Mouse (Mus musculus) testis, adult 2 months (tissue): ENCODE results near the gene H60b. TPM values are rescaled to one million over a fixed set of nuclear protein-coding genes. Genes with fewer than 3 reads are reported as not detected.
A peak's percentile ranks its signal among the peaks of the same experiment; 100 is the strongest.
"Not testable (repeated sequence)": the region's sequence is repeated elsewhere in the genome, so short reads cannot be mapped to it uniquely, and the experiment has no call there.

ENCODE experiments used
- H3K27ac ChIP-seq: fragments of 200-500 bp; 2 replicates; pipeline ENCODE4 v1.5.1; 2012; ENCODE audit warnings: low read depth, low read length; ENCODE audit not compliant: control insufficient read depth, insufficient read depth
- H3K27me3 ChIP-seq: fragments of 200-500 bp; 2 replicates; pipeline ENCODE4 v1.6.1; 2012; ENCODE audit warnings: mild to moderate bottlenecking, low read length, moderate library complexity; ENCODE audit not compliant: control insufficient read depth, insufficient read depth
- H3K36me3 ChIP-seq: fragments of 200-500 bp; 2 replicates; pipeline ENCODE4 v1.6.1; 2012; ENCODE audit warnings: mild to moderate bottlenecking, low read length; ENCODE audit not compliant: control insufficient read depth, insufficient read depth
- H3K4me1 ChIP-seq: fragments of 200-500 bp; 2 replicates; pipeline ENCODE4 v1.6.1; 2012; ENCODE audit warnings: low read length; ENCODE audit not compliant: control insufficient read depth, insufficient read depth
- H3K4me3 ChIP-seq: fragments of 200-500 bp; 2 replicates; pipeline ENCODE4 v1.5.1; 2012; ENCODE audit warnings: low read depth, mild to moderate bottlenecking, low read length, moderate library complexity, mixed read lengths; ENCODE audit not compliant: control insufficient read depth
- CTCF ChIP-seq: fragments of 200-500 bp; IDR thresholded peaks from 2 replicates; pipeline ENCODE4 v1.5.1; 2012; ENCODE audit warnings: low read depth, mild to moderate bottlenecking, inconsistent platforms, low read length, moderate library complexity; ENCODE audit not compliant: control insufficient read depth, insufficient read depth, insufficient replicate concordance
- POLR2A ChIP-seq: fragments of 200-500 bp; IDR thresholded peaks from 2 replicates; pipeline ENCODE4 v1.6.1; 2012; ENCODE audit warnings: low read depth, mild to moderate bottlenecking, inconsistent platforms, low read length, moderate library complexity; ENCODE audit not compliant: control insufficient read depth
- polyA plus RNA-seq: library from polyadenylated mRNA; depleted of rRNA; stranded (reverse); fragments of >200 nt; gene quantifications from 2 replicates; pipeline ENCODE4 v1.2.3, GENCODE M21; 2012

H60b gene
- polyA plus RNA-seq, 1 experiment, result not detected

DNA sequence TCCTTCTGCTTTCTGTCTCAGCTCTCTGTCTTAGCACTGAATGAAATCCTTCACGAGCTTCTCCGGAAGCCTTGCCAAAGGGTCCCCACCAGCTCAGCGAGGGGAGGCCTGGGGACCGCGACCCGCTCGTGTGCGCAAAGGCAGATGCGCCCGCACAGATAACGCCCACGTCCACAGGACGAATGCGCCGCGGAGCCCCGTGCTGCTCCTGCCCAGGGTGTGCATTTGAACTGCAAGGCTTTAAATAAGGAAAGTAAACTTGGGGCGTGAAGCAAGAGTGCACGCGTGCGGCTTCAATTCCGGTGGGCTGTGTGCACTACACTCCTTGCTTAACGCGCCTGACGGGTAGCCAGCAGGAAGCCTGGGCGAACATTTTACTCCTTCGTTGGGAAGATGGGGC is 7.8 kb upstream of the H60b start:
- H3K27me3 ChIP-seq, result no peaks in the 10 kb centered on the region
- TF ChIP-seq POLR2A (no peak), CTCF (no peak)

DNA sequence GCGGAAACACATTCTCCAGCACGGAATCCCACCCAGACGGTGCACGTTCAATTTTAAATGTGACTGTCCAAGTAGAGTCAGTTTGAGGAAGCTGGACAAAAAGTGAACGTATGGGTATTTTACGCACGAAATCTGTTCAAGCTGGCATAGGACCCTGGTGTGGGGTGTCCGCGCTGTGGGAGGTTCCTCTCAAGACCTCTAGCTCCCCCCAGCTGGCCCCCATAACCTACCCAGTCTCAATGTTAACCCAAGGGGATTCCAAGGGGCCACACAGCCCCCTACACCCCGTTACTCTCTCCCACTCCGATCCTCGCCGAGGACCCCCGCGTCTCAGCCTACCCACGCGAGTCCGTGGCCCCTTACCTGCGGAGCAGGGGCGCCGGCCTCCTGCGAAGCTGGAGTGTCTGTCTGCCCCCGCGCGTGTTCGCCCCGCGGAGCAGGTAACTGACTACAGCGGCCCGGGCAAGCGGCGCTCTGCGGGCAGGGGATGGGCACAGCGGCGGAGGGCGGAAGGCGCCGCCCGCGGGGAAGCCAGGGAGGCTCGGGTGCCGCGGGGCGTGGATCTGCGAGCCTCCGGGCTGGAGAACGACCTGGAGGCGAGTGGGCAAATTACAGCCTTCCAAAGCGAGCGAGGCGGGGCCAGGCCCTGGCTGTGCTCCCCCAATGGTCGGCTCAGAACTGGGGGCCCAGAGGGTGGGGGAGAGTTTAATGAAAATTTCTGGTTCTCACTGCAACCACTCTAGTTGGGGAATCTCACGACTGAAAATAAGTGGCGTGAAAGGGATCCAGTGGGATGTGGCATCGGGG is 7.1 kb upstream of the H60b start:
- H3K4me3 ChIP-seq, H3K27me3 ChIP-seq, H3K27ac ChIP-seq, H3K36me3 ChIP-seq: not testable (repeated sequence)
- H3K4me1 ChIP-seq, result peaks cover 16% of the 10 kb centered on the region

More for the DNA sequence above, 7.8 kb upstream of the H60b start:
- H3K36me3 ChIP-seq, result no peaks in the 10 kb centered on the region
- no peak overlapping the region for H3K27ac ChIP-seq
- no peak overlapping the region for H3K4me3 ChIP-seq
- peaks cover 16% of the 10 kb centered on the region for H3K4me1 ChIP-seq

DNA sequence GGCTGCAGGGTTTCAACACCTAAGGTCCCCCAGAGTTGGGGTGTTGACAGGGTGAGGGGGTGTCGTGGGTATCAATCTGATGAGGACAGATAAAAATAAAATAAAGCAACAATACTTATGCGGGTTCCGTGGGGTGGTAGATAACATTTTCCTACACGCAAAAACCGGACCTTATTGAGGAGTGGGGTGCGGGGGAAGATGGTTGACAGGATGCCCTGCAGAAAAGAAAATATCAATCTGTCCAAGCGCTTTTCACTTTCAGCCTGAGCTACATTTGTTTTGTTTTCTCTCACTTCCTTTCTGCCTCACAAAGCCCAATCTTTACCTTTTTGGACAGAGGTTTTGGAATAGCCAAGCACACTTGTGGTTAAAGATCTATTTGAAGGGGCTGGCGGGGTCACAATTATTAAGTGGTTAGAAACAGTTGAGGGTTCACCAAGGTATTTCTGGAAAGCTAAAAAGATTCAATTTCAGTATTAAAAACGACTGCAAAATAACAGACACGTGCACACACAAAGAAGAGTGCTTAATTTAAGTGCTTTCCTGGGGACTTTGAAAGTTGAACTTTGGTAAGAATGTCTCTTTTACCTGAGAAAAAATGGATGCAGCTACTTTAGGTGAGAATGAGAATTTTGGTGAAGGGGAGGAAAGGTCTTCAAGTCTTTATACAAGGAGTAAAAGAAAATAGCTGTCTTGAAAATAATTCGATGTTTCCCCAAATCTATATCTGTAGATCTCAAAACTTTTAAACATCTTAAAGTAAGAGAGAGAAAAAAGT is 6.3 kb upstream of the H60b start:
- H3K4me1 ChIP-seq, result peaks cover 16% of the 10 kb centered on the region
- H3K36me3 ChIP-seq, H3K27me3 ChIP-seq, H3K4me3 ChIP-seq, H3K27ac ChIP-seq: not testable (repeated sequence)

DNA sequence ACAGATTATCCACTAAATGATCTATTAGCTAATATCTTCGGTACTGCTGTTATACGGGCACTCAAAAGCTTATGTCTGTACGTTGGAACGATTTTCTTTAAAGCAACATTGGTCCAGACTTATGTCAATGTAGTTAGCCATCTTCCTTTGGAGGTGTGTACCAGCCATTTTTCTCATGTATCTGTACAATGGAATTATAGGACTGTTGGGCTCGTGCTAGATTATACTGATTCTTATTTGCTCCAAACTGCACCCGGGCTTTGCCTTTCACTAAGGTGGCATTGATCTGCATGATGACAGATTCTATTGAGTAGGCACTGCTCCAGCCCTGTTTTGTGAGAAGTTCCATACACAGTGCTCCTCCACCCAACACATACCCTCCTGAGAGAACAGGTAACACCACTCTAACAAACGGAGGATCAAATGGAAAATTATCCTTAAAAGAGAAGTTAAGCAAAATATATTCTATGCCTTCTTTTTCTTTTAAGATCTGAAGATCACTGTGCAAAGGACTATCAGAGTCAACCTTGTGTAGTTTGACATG is 5.2 kb upstream of the H60b start:
- H3K27me3 ChIP-seq, H3K27ac ChIP-seq, H3K4me3 ChIP-seq, H3K36me3 ChIP-seq: not testable (repeated sequence)
- peaks cover 14% of the 10 kb centered on the region for H3K4me1 ChIP-seq

DNA sequence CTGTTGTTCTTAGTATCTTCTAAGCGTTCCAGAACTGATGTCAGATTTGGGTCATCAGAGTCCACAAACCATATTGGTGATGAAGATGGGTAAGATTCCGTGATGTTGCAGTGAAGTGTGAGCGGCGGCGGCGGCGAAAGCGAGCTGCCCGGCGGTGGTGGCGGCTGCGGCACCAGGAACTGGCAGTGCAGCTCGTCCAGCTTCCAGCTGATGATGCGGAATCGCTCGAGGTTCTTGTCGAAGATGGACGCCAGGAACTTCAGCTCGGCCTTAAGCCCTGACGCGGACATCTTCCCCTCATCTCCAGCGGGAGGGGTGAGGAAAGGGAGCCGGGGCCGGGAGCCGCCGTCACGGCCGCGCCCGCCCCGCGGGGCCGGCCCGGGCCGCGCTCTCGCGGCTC is 4.3 kb upstream of the H60b start:
- H3K27me3 ChIP-seq, H3K36me3 ChIP-seq, H3K27ac ChIP-seq: not testable (repeated sequence)
- Histone ChIP-seq H3K4me1 (peaks cover 13% of the 10 kb centered on the region), H3K4me3 (peak overlapping the region; percentile 34)

DNA sequence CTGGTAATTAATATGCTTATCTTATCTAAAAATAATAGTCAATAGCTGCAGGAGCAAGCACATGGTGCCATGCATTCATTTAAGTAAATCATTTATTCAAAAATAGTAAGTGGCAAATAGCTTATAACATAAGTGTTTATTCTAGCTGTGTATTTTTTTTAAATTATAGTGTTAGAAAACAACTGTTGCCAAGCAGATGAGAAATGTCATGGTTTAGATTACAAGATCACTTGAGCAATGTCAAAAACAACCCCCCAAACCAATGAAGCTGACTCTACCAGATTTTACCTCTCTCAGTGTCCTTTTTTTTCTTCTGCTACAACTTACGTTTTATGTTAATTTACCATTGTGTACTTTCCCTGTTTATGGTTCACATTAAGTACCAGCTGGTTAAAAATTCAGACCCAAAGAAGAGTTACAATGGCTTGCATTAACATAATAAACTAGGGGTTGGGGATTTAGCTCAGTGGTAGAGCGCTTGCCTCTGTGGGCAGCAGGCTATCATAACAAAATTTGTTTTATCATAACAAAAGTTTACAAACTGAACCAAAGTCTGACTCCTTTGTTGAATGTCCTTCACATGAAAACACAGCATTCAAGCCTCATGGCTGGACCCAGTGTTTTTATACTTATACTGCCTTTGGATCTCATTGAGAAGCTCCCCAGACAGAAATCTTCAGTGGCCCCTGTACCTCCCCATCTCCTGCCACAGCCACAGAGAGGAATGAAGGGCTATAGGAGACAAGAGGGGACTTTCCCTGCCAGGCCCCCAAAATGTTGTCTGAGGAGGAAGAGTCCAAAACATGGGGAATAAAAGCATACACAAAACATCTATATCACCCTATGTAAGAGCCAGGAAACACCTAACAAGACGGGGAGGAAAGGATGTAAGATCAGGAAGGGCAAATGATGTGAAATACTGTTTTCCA is 3.3 kb upstream of the H60b start:
- Histone ChIP-seq H3K4me3 (no peak overlapping the region), H3K4me1 (peaks cover 11% of the 10 kb centered on the region), H3K36me3 (no peaks in the 10 kb centered on the region), H3K27ac (no peak overlapping the region), H3K27me3 (no peaks in the 10 kb centered on the region)
- no peak for TF ChIP-seq CTCF
- TF ChIP-seq POLR2A, result no peak

DNA sequence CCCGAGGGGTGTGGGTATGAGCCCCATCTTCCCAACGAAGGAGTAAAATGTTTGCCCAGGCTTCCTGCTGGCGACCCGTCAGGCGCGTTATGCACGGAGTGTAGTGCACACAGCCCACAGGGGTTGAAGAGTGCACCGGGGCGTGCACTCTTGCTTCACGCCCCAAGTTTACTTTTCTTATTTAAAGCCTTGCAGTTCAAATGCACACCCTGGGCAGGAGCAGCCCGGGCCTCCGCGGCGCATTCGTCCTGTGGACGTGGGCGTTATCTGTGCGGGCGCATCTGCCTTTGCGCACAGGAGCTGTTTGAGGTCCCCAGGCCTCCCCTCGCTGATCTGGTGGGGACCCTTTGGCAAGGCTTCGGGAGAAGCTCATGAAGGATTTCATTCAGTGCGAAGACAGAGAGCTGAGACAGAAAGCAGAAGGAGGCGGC is 760 bp downstream of the H60b start:
- Histone ChIP-seq H3K36me3 (no peaks in the 10 kb centered on the region), H3K27ac (no peak overlapping the region), H3K4me3 (no peak overlapping the region), H3K4me1 (peaks cover 5% of the 10 kb centered on the region), H3K27me3 (no peaks in the 10 kb centered on the region)
- TF ChIP-seq CTCF, result no peak
- TF ChIP-seq POLR2A, result no peak
